Mouse (Mus musculus): ENCODE measurements around the gene Muc1. TPM values are rescaled to one million over a fixed set of nuclear protein-coding genes. Genes with fewer than 3 reads are reported as not detected.

Gene Muc1
- polyA plus RNA-seq, 1 experiment from 2014 or later, result 1.8 TPM

GRCm38 (mm10) chr3:89260211-89260610 lies 31.4 kb downstream of the Muc1 start:
- no peaks in the 10 kb centered on the region for H3K27me3 ChIP-seq
- WGBS, result 65% methylated on average over 3 of the region's 3 CpGs
- H3K9ac ChIP-seq (replicated peaks), result no peak overlapping the region
- ATAC-seq (replicated peaks), result no peak
- H3K4me1 ChIP-seq, result no peaks in the 10 kb centered on the region
- no peaks in the 10 kb centered on the region for H3K9me3 ChIP-seq
- H3K36me3 ChIP-seq, result no peaks in the 10 kb centered on the region
- H3K4me2 ChIP-seq (replicated peaks), result no peak overlapping the region
- H3K27ac ChIP-seq (replicated peaks), result no peak overlapping the region
- no peak overlapping the region for H3K4me3 ChIP-seq

- Histone ChIP-seq H3K4me3 (no peak overlapping the region), H3K4me1 (peaks cover 12% of the 10 kb centered on the region), H3K27me3 (no peaks in the 10 kb centered on the region), H3K9me3 (no peaks in the 10 kb centered on the region), H3K4me2 (replicated peaks) (no peak overlapping the region), H3K27ac (replicated peaks) (no peak overlapping the region), H3K36me3 (no peaks in the 10 kb centered on the region), H3K9ac (replicated peaks) (no peak overlapping the region)
- WGBS, result 76% methylated on average over 10 of the region's 10 CpGs
- no peak for ATAC-seq (replicated peaks)
Measured at GRCm38 (mm10) chr3:89262417-89262816, 33.6 kb downstream of the Muc1 start.

- Histone ChIP-seq H3K9me3 (no peaks in the 10 kb centered on the region), H3K27ac (replicated peaks) (peak overlapping the region; percentile 74), H3K4me1 (peaks cover 41% of the 10 kb centered on the region), H3K4me3 (peak overlapping the region; percentile 62), H3K36me3 (no peaks in the 10 kb centered on the region), H3K27me3 (no peaks in the 10 kb centered on the region), H3K4me2 (replicated peaks) (peak overlapping the region; percentile 89), H3K9ac (replicated peaks) (peak overlapping the region; percentile 76)
- under 1% methylated on average over 20 of the region's 20 CpGs for WGBS
- peak; percentile 92 for ATAC-seq (replicated peaks)
Measured at GRCm38 (mm10) chr3:89266439-89266893, 37.6 kb downstream of the Muc1 start.

GRCm38 (mm10) chr3:89268916-89269315 lies 40.1 kb downstream of the Muc1 start:
- 51% methylated on average over 8 of the region's 8 CpGs for WGBS
- no peak overlapping the region for H3K4me2 ChIP-seq (replicated peaks)
- peaks cover 41% of the 10 kb centered on the region for H3K4me1 ChIP-seq
- no peak for ATAC-seq (replicated peaks)
- no peak overlapping the region for H3K27ac ChIP-seq (replicated peaks)
- no peak overlapping the region for H3K9ac ChIP-seq (replicated peaks)
- no peaks in the 10 kb centered on the region for H3K36me3 ChIP-seq
- no peaks in the 10 kb centered on the region for H3K9me3 ChIP-seq
- no peak overlapping the region for H3K4me3 ChIP-seq
- no peaks in the 10 kb centered on the region for H3K27me3 ChIP-seq

- peak; percentile 38 for ATAC-seq (replicated peaks)
- H3K9ac ChIP-seq (replicated peaks), result peak within 1 kb of the TSS; percentile 76
- peaks cover 41% of the 10 kb centered on the region for H3K4me1 ChIP-seq
- no peaks in the 10 kb centered on the region for H3K27me3 ChIP-seq
- H3K4me3 ChIP-seq, result peak within 1 kb of the TSS; percentile 60
- H3K36me3 ChIP-seq, result no peaks in the 10 kb centered on the region
- WGBS, result 2% methylated on average over 39 of the region's 39 CpGs
- no peaks in the 10 kb centered on the region for H3K9me3 ChIP-seq
- peak within 1 kb of the TSS; percentile 72 for H3K27ac ChIP-seq (replicated peaks)
- peak within 1 kb of the TSS; percentile 87 for H3K4me2 ChIP-seq (replicated peaks)
Measured at GRCm38 (mm10) chr3:89270051-89270755, 41.3 kb downstream of the Muc1 start, which contains the start of gene Slc50a1. Gene Slc50a1, minus strand, starts transcription at chr3:89270570.

- Histone ChIP-seq H3K4me2 (replicated peaks) (peak overlapping the region; percentile 87), H3K9ac (replicated peaks) (peak overlapping the region; percentile 76), H3K4me1 (peaks cover 40% of the 10 kb centered on the region), H3K9me3 (no peaks in the 10 kb centered on the region), H3K27me3 (no peaks in the 10 kb centered on the region), H3K4me3 (peak overlapping the region; percentile 60), H3K36me3 (no peaks in the 10 kb centered on the region), H3K27ac (replicated peaks) (peak overlapping the region; percentile 72)
- WGBS, result 53% methylated on average over 6 of the region's 6 CpGs
- no peak for ATAC-seq (replicated peaks)
Measured at GRCm38 (mm10) chr3:89270891-89271290, 42.0 kb downstream of the Muc1 start.

- H3K9ac ChIP-seq (replicated peaks), result no peak overlapping the region
- H3K4me1 ChIP-seq, result peaks cover 36% of the 10 kb centered on the region
- no peaks in the 10 kb centered on the region for H3K9me3 ChIP-seq
- H3K36me3 ChIP-seq, result no peaks in the 10 kb centered on the region
- H3K27me3 ChIP-seq, result no peaks in the 10 kb centered on the region
- H3K4me3 ChIP-seq, result no peak overlapping the region
- H3K27ac ChIP-seq (replicated peaks), result no peak overlapping the region
- 48% methylated on average over 6 of the region's 6 CpGs for WGBS
- ATAC-seq (replicated peaks), result no peak
- H3K4me2 ChIP-seq (replicated peaks), result no peak overlapping the region
Measured at GRCm38 (mm10) chr3:89271760-89272159, 42.9 kb downstream of the Muc1 start.

- no peaks in the 10 kb centered on the region for H3K36me3 ChIP-seq
- H3K9ac ChIP-seq (replicated peaks), result no peak overlapping the region
- H3K9me3 ChIP-seq, result no peaks in the 10 kb centered on the region
- no peaks in the 10 kb centered on the region for H3K27me3 ChIP-seq
- H3K4me3 ChIP-seq, result no peak overlapping the region
- no peak overlapping the region for H3K27ac ChIP-seq (replicated peaks)
- ATAC-seq (replicated peaks), result no peak
- peaks cover 28% of the 10 kb centered on the region for H3K4me1 ChIP-seq
- WGBS, result 94% methylated on average over 13 of the region's 13 CpGs
- no peak overlapping the region for H3K4me2 ChIP-seq (replicated peaks)
Measured at GRCm38 (mm10) chr3:89276061-89276460, 47.2 kb downstream of the Muc1 start.

- 52% methylated on average over 14 of the region's 14 CpGs for WGBS
- ATAC-seq (replicated peaks), result no peak
- Histone ChIP-seq H3K9me3 (no peaks in the 10 kb centered on the region), H3K36me3 (no peaks in the 10 kb centered on the region), H3K9ac (replicated peaks) (no peak overlapping the region), H3K4me2 (replicated peaks) (no peak overlapping the region), H3K27me3 (peaks cover 5% of the 10 kb centered on the region; the same call in 1 of the 2 replicates), H3K4me3 (no peak overlapping the region), H3K27ac (replicated peaks) (no peak overlapping the region), H3K4me1 (peaks cover 41% of the 10 kb centered on the region)
Measured at GRCm38 (mm10) chr3:89277281-89278021, 48.6 kb downstream of the Muc1 start.

- 78% methylated on average over 7 of the region's 7 CpGs for WGBS
Measured at GRCm38 (mm10) chr3:89278107-89278506, 49.2 kb downstream of the Muc1 start.

GRCm38 (mm10) chr3:89278643-89279042 lies 49.8 kb downstream of the Muc1 start:
- H3K36me3 ChIP-seq, result no peaks in the 10 kb centered on the region
- H3K4me1 ChIP-seq, result peaks cover 41% of the 10 kb centered on the region
- 0 out of 2 replicates have a peak overlapping the region, but pooled peaks have one; percentile 53 for H3K27ac ChIP-seq (replicated peaks)
- H3K4me2 ChIP-seq (replicated peaks), result peak overlapping the region; percentile 92
- 37% methylated on average over 8 of the region's 8 CpGs for WGBS
- peaks cover 5% of the 10 kb centered on the region; the same call in 1 of the 2 replicates for H3K27me3 ChIP-seq
- H3K9me3 ChIP-seq, result no peaks in the 10 kb centered on the region
- no peak overlapping the region; the same call in 1 of the 2 replicates for H3K9ac ChIP-seq (replicated peaks)
- ATAC-seq (replicated peaks), result no peak
- peak overlapping the region; percentile 49 for H3K4me3 ChIP-seq

More at GRCm38 (mm10) chr3:89278107-89278506, 49.2 kb downstream of the Muc1 start:
- no peak overlapping the region for H3K27ac ChIP-seq (replicated peaks)
- peak overlapping the region; percentile 49; the same call in 1 of the 2 replicates for H3K4me3 ChIP-seq
- H3K9me3 ChIP-seq, result no peaks in the 10 kb centered on the region
- no peaks in the 10 kb centered on the region for H3K36me3 ChIP-seq
- H3K4me2 ChIP-seq (replicated peaks), result no peak overlapping the region
- H3K4me1 ChIP-seq, result peaks cover 41% of the 10 kb centered on the region
- no peak overlapping the region for H3K9ac ChIP-seq (replicated peaks)
- ATAC-seq (replicated peaks), result no peak
- peaks cover 5% of the 10 kb centered on the region; the same call in 1 of the 2 replicates for H3K27me3 ChIP-seq

Data from forebrain, embryonic 15.5 days (tissue).